Mouse (Mus musculus) stomach, embryonic 14.5 days (tissue): Measurements from ENCODE around the gene Tymp. TPM values are rescaled to one million over a fixed set of nuclear protein-coding genes. Genes with fewer than 3 reads are reported as not detected.

Experiments
- ATAC-seq: fragments of 200-750 bp; cut with Nextera tagmentation; 2 replicates; pipeline ENCODE4 v1.8.0; 2017; ENCODE audit warnings: low read depth, moderate TSS enrichment; ENCODE audit not compliant: insufficient number of reproducible peaks, insufficient read depth, low FRiP score
- H3K27ac ChIP-seq: fragments of 300-500 bp; sonication (generic); 2 replicates; pipeline ENCODE4 v1.5.1; 2014; ENCODE audit warnings: mild to moderate bottlenecking, low read length, moderate library complexity, mixed read lengths
- H3K27me3 ChIP-seq: fragments of 300-500 bp; sonication (generic); 2 replicates; pipeline ENCODE4 v1.6.1; 2014; ENCODE audit warnings: low read length, control low read depth, mixed read lengths; ENCODE audit not compliant: control insufficient read depth, insufficient read depth
- H3K36me3 ChIP-seq: fragments of 300-500 bp; sonication (generic); 2 replicates; pipeline ENCODE4 v1.6.1; 2014; ENCODE audit warnings: mild to moderate bottlenecking, control low read depth, low read length, moderate library complexity, mixed read lengths; ENCODE audit not compliant: control insufficient read depth, insufficient read depth
- H3K4me1 ChIP-seq: fragments of 300-500 bp; sonication (generic); 2 replicates; pipeline ENCODE4 v1.6.1; 2014; ENCODE audit warnings: low read length, control low read depth, mixed read lengths; ENCODE audit not compliant: control insufficient read depth, insufficient read depth
- H3K4me2 ChIP-seq: fragments of 300-500 bp; sonication (generic); replicated peaks from 2 replicates; pipeline ENCODE4 v1.6.1; 2014; ENCODE audit warnings: low read depth, low read length, control low read depth
- H3K4me3 ChIP-seq: fragments of 300-500 bp; sonication (generic); 2 replicates; pipeline ENCODE4 v1.5.1; 2014; ENCODE audit warnings: low read depth, low read length, control low read depth
- H3K9ac ChIP-seq: fragments of 300-500 bp; sonication (generic); replicated peaks from 2 replicates; pipeline ENCODE4 v1.6.1; 2014; ENCODE audit warnings: low read depth, mild to moderate bottlenecking, control low read depth, low read length, moderate library complexity, mixed read lengths
- H3K9me3 ChIP-seq: fragments of 300-500 bp; sonication (generic); 2 replicates; pipeline ENCODE4 v1.6.1; 2016; ENCODE audit warnings: low read depth, low read length, control low read depth; ENCODE audit not compliant: control insufficient read depth
- WGBS: fragments of 180-500 bp; shearing (Covaris S2); extraction: QIAGEN DNeasy Blood & Tissue Kit; methylation state at CpG from one replicate; pipeline ENCODE4 v1.1.7; 2014; 5-methylcytosine and 5-hydroxymethylcytosine counted together
- polyA plus RNA-seq: library from polyadenylated mRNA; unstranded; fragments of >200 nt; fragmentation: Nextera tagmentation; extraction: Ambion mirVana; gene quantifications from 2 replicates; pipeline ENCODE4 v1.2.1, GENCODE M21; 2014

The Tymp gene
- polyA plus RNA-seq, 1 experiment from 2014 or later: 1.1 TPM

DNA sequence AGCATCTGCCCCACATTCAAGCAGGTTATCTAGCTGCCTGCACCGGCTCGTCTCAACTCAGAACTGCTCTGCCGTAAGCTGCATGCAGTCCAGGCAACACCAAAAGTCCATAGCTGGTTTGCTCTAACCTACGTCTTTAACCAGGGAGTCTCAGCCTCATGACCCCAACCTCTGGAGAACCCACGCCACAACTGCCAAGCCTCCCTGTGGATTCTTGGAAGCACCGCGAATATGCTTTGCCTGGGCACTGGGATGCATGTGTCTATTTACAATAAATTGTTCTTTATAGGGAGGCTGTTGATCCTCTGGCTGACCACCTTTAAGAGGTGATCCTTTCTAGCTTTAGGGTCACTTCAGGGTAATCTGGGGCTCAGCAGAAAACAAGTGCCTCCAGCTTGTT is 4.3 kb downstream of the Tymp start:
- no peak overlapping the region for H3K4me3 ChIP-seq
- H3K9ac ChIP-seq: no peak overlapping the region
- 80% methylated on average over 7 of the region's 7 CpGs for WGBS
- peak overlapping the region; percentile 68 for H3K4me2 ChIP-seq
- H3K36me3 ChIP-seq: peaks cover 46% of the 10 kb centered on the region
- no peak for ATAC-seq
- H3K27me3 ChIP-seq: peaks cover 6% of the 10 kb centered on the region
- no peak overlapping the region for H3K27ac ChIP-seq
- no peaks in the 10 kb centered on the region for H3K9me3 ChIP-seq
- 0 out of 2 replicates have a peak, but pooled peaks cover 4% of the 10 kb centered on the region for H3K4me1 ChIP-seq

DNA sequence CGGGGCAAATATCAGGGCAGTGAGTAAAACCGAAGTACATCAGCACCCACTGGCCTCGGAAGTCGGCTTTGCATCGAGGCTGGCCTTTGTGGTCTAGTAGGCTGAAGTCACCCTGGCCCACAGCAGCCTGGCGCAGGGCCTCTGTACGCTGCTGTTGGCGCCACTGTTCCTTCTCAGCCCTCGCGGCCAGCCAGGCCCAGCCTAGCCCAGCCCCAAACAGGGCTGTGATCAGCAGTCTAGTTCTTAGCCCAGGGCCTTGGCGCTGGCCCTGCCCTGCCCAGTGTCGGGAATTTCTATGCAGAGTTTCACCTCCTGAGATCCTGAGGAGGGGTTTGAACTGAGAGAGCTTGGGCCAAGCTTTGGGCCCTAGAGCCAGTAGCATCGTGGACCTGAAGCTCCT is 4.8 kb downstream of the Tymp start:
- Histone ChIP-seq H3K27me3 (0 out of 2 replicates have a peak, but pooled peaks cover 4% of the 10 kb centered on the region), H3K27ac (no peak overlapping the region), H3K9ac (no peak overlapping the region), H3K9me3 (no peaks in the 10 kb centered on the region), H3K4me1 (0 out of 2 replicates have a peak, but pooled peaks cover 4% of the 10 kb centered on the region), H3K4me3 (no peak overlapping the region), H3K4me2 (no peak overlapping the region), H3K36me3 (peaks cover 51% of the 10 kb centered on the region)
- 88% methylated on average over 13 of the region's 13 CpGs for WGBS
- no peak for ATAC-seq

DNA sequence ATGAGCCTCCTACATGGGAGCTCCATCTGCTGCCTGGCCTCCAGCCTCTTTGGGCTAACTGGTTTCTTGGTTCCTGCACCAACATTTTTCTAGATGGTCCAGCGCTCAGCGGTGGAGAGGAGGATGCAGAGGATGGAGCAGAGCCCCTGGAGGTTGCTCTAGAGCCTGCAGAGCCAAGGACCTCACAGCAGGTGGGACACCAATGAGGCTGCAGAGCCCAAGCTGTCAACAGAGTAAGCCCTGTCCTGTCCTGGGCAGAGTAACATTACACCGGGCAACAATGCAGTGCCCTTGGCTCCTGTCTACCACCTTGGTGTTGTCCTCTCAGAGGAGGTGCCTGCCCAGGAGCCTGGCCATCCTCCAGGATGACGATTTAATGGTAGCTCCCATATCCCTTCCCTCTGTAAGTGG is 11.7 kb downstream of the Tymp start:
- no peak overlapping the region for H3K27ac ChIP-seq
- no peak overlapping the region for H3K9ac ChIP-seq
- H3K4me1 ChIP-seq: no peaks in the 10 kb centered on the region
- no peak overlapping the region for H3K4me3 ChIP-seq
- H3K9me3 ChIP-seq: no peaks in the 10 kb centered on the region
- ATAC-seq: no peak
- no peaks in the 10 kb centered on the region for H3K27me3 ChIP-seq
- WGBS: 98% methylated on average over 4 of the region's 4 CpGs
- no peak overlapping the region for H3K4me2 ChIP-seq
- H3K36me3 ChIP-seq: peaks cover 98% of the 10 kb centered on the region

DNA sequence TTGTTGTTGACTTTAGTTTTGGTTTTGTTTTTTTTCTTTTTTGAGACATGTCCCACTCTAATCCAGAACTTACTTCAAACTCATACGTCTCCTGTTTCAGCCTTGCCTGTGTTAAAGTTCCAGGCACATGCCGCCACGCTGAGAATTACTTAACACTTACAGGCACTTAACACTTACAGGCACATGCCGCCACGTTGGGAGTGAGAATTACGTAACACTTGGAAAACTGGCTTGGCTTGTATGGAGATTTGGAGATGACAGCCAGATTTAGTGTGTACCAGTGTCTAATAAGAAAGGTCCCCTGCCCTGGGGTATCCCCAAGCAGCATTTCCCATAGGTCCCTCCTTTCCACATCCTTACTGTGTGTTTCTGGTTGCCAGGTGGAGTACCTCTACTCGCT is 13.8 kb downstream of the Tymp start:
- Histone ChIP-seq H3K27me3 (no peaks in the 10 kb centered on the region), H3K27ac (no peak overlapping the region), H3K36me3 (peaks cover 78% of the 10 kb centered on the region), H3K4me1 (0 out of 2 replicates have a peak, but pooled peaks cover 4% of the 10 kb centered on the region), H3K9me3 (no peaks in the 10 kb centered on the region), H3K4me2 (no peak overlapping the region), H3K9ac (no peak overlapping the region), H3K4me3 (no peak overlapping the region)
- ATAC-seq: no peak
- 90% methylated on average over 7 of the region's 7 CpGs for WGBS

DNA sequence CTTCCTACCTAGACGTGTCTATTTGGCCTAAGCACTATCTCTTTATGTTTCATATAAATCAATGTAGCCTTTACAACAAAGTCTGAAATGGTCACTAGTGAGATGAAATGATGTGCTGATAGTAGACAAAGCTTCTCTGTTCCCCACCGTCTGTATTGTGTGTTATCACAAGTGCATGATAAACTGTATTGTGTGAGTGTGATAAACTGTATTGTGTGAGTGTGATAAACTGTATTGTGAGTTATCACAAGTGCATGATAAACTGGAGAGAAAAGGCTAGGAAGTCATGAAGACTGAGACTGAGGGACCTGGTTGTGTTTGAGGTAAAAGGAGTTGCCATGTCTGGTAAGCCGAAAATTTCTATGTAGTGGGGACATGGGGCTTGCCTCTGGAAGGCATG is 18.1 kb downstream of the Tymp start:
- no peak overlapping the region for H3K27ac ChIP-seq
- H3K4me3 ChIP-seq: no peak overlapping the region
- peaks cover 20% of the 10 kb centered on the region for H3K4me1 ChIP-seq
- H3K4me2 ChIP-seq: no peak overlapping the region
- H3K36me3 ChIP-seq: peaks cover 35% of the 10 kb centered on the region
- H3K9me3 ChIP-seq: no peaks in the 10 kb centered on the region
- H3K9ac ChIP-seq: no peak overlapping the region
- ATAC-seq: no peak
- WGBS: 70% methylated on average over 3 of the region's 3 CpGs
- H3K27me3 ChIP-seq: no peaks in the 10 kb centered on the region

DNA sequence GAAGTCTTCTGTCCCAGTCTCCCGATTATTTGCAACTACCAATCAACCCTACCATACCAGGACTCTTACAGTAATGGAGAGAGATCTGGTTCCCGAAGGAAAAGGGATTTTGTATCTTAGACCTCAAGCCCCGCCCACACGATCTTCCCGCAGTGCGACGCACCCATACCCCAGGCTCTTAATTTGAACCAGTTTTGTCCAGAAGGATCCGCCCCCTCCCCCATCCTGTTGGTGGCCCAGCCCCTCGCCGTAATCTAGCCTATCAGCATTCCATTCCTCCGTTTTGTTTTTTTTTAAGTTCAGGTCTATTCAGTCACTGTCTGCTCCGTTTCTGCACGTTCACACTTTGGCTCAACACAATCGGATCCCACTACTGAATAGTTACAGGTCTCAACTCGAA is 20.5 kb downstream of the Tymp start:
- peak; percentile 42; the same call in 1 of the 2 replicates for ATAC-seq
- peak overlapping the region; percentile 91 for H3K4me3 ChIP-seq
- H3K27ac ChIP-seq: peak overlapping the region; percentile 90
- H3K9me3 ChIP-seq: no peaks in the 10 kb centered on the region
- H3K27me3 ChIP-seq: no peaks in the 10 kb centered on the region
- peaks cover 36% of the 10 kb centered on the region for H3K36me3 ChIP-seq
- H3K9ac ChIP-seq: peak overlapping the region; percentile 87
- WGBS: under 1% methylated on average over 15 of the region's 15 CpGs
- H3K4me2 ChIP-seq: peak overlapping the region; percentile 49
- peaks cover 20% of the 10 kb centered on the region for H3K4me1 ChIP-seq

DNA sequence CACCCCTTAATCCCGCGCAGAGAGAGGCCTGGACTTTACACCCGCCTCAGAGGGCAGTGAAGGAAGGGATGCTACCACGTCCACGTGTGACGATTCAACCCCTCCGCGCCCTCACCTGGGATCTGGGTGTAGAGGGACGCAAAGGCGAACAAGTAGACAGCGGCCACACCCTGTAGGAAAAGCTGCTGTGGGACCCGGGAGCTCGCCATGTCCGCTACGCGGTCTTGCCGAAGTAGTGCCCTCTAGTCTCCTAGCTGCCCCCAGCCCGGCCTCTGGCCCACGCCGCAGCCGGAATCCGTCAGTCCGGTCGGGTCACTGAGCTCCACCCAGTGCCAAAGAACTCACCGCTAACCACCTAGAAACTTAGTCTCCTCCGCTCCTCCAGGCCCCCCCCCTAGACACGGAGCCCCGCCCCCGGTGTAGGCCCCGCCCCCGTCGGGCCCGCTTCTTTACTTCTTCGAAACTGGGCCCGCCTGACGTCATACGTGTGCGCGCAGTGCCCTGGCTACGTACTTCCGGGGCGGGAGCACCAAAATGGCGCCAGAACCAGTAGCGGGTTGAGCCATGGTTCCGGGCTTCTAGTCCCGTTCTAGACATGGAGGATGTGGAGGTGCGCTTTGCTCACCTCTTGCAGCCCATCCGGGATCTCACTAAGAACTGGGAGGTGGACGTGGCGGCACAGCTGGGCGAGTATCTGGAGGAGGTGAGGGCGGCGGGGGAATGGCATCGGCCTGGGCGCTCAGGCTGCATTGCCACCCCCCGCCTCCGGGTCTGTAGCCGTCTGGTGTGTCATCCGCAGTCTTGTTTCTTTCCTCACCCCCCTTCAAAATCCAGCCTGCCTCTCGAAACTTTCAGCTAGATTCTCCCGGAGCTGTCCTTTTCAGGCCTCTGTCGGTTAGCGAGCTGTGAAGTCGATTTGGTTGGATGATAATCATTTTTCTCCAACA is 21.3 kb downstream of the Tymp start, which contains the start of the genes Lmf2 and Ncaph2:
Gene Lmf2, minus strand, starts transcription at position 419 of the 947 bp plus-strand sequence.
Gene Ncaph2, plus strand, starts transcription at position 479 of the 947 bp plus-strand sequence.
- H3K36me3 ChIP-seq: peaks cover 36% of the 10 kb centered on the region
- H3K4me3 ChIP-seq: peak within 1 kb of the TSS; percentile 91
- ATAC-seq: peak; percentile 90
- H3K4me2 ChIP-seq: peak within 1 kb of the TSS; percentile 87
- peak within 1 kb of the TSS; percentile 90 for H3K27ac ChIP-seq
- H3K9me3 ChIP-seq: no peaks in the 10 kb centered on the region
- no peaks in the 10 kb centered on the region for H3K27me3 ChIP-seq
- under 1% methylated on average over 64 of the region's 64 CpGs for WGBS
- H3K9ac ChIP-seq: peak within 1 kb of the TSS; percentile 87
- peaks cover 20% of the 10 kb centered on the region for H3K4me1 ChIP-seq

DNA sequence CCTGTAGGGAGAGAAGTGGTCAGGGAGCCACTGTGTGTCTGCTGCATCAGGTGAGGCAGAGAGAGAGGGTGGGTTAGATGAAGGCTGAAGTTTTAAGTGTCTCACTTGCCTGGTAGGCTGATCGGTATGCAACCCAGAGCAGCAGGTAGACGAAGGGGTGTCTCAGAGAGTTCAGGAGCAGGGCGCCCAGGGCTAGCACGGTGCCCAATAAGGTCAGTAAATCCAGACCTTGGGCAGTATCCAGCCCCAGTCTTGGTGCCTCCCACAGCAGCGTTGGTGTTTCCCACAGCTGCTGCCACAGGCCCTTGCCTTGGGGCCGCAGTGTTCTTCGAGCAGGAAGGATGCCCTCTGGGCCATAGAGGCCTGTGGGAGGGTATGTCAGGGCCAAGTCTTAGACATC is 22.4 kb downstream of the Tymp start:
- Histone ChIP-seq H3K9me3 (no peaks in the 10 kb centered on the region), H3K4me1 (peaks cover 20% of the 10 kb centered on the region), H3K4me2 (peak overlapping the region; percentile 87), H3K27ac (no peak overlapping the region), H3K4me3 (peak overlapping the region; percentile 91), H3K36me3 (peaks cover 38% of the 10 kb centered on the region), H3K27me3 (no peaks in the 10 kb centered on the region), H3K9ac (peak overlapping the region; percentile 87)
- ATAC-seq: no peak
- WGBS: 84% methylated on average over 7 of the region's 7 CpGs
